Mouse (Mus musculus): ENCODE data around the gene Dvl1. TPM values are rescaled to one million over a fixed set of nuclear protein-coding genes. Genes with fewer than 3 reads are reported as not detected.

Dvl1 gene
- polyA plus RNA-seq, 1 experiment from 2014 or later = 10.6 TPM

- no peaks in the 10 kb centered on the region for H3K27me3 ChIP-seq
- peaks cover 93% of the 10 kb centered on the region for H3K36me3 ChIP-seq
- no peaks in the 10 kb centered on the region for H3K9me3 ChIP-seq
- H3K4me3 ChIP-seq = no peak overlapping the region
- ATAC-seq (replicated peaks) = no peak
- H3K9ac ChIP-seq (replicated peaks) = no peak overlapping the region
- no peak overlapping the region for H3K4me2 ChIP-seq (replicated peaks)
- WGBS = 56% methylated on average over 3 of the region's 3 CpGs
- peaks cover 4% of the 10 kb centered on the region; the same call in 1 of the 2 replicates for H3K4me1 ChIP-seq
- no peak overlapping the region for H3K27ac ChIP-seq (replicated peaks)
Measured at GRCm38 (mm10) chr4:155901205-155901604, 54.0 kb downstream of the Dvl1 start.

DNA sequence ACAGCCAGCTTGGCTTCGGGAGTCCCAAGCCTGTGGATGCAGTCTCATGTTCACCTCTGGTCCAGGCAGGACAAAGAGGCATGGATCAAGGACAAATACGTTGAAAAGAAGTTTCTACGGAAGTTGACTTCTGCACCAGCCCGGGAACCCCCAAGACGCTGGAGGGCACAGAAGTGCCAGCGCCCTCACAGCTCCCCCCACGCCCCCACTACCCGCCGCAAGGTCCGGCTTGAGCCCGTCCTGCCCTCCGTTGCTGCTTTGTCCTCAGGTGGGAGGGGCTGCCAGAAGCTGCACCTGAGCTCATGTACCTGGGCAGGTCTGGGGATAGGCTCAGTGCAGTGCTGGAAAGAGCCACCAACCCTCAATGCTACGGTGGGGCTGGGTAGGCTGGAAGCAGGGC is 56.0 kb downstream of the Dvl1 start:
- Histone ChIP-seq H3K9ac (replicated peaks) (no peak overlapping the region), H3K4me3 (no peak overlapping the region), H3K9me3 (no peaks in the 10 kb centered on the region), H3K27ac (replicated peaks) (no peak overlapping the region), H3K27me3 (no peaks in the 10 kb centered on the region), H3K4me1 (peaks cover 4% of the 10 kb centered on the region; the same call in 1 of the 2 replicates), H3K4me2 (replicated peaks) (no peak overlapping the region), H3K36me3 (peaks cover 86% of the 10 kb centered on the region)
- 95% methylated on average over 13 of the region's 13 CpGs for WGBS
- no peak for ATAC-seq (replicated peaks)

GRCm38 (mm10) chr4:155904318-155905102 is 57.3 kb downstream of the Dvl1 start:
- Histone ChIP-seq H3K36me3 (peaks cover 74% of the 10 kb centered on the region), H3K27ac (replicated peaks) (no peak overlapping the region), H3K9ac (replicated peaks) (no peak overlapping the region), H3K4me3 (no peak overlapping the region), H3K4me1 (peaks cover 4% of the 10 kb centered on the region; the same call in 1 of the 2 replicates), H3K27me3 (no peaks in the 10 kb centered on the region), H3K4me2 (replicated peaks) (no peak overlapping the region), H3K9me3 (no peaks in the 10 kb centered on the region)
- no peak for ATAC-seq (replicated peaks)
- 92% methylated on average over 13 of the region's 13 CpGs for WGBS

DNA sequence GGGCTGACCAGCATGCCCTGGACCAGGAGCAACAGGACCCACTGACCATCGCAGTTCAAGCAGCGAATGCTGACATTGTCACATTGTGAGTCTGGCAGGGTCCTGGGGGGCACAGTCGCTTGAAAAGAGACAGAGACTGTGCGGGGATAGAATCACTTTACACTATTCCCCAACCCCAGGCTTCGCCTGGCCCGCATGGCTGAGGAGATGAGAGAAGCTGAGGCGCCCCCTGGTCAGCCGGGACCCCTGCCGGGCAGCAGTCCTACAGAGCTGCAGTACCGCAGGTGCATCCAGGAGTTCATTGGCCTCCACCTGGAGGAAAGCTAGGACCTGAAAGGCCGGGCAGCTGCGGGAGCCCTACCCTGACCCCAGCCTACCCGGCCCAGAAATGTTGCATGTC is 58.4 kb downstream of the Dvl1 start:
- 90% methylated on average over 13 of the region's 13 CpGs for WGBS
- H3K9me3 ChIP-seq = no peaks in the 10 kb centered on the region
- H3K36me3 ChIP-seq = peaks cover 63% of the 10 kb centered on the region
- H3K27me3 ChIP-seq = no peaks in the 10 kb centered on the region
- no peak for ATAC-seq (replicated peaks)
- no peak overlapping the region for H3K4me2 ChIP-seq (replicated peaks)
- peaks cover 4% of the 10 kb centered on the region; the same call in 1 of the 2 replicates for H3K4me1 ChIP-seq
- H3K27ac ChIP-seq (replicated peaks) = no peak overlapping the region
- H3K9ac ChIP-seq (replicated peaks) = no peak overlapping the region
- H3K4me3 ChIP-seq = no peak overlapping the region

- H3K27me3 ChIP-seq = no peaks in the 10 kb centered on the region
- H3K27ac ChIP-seq (replicated peaks) = no peak overlapping the region
- ATAC-seq (replicated peaks) = no peak
- no peak overlapping the region for H3K9ac ChIP-seq (replicated peaks)
- peaks cover 1% of the 10 kb centered on the region; the same call in 1 of the 2 replicates for H3K4me1 ChIP-seq
- 88% methylated on average over 9 of the region's 9 CpGs for WGBS
- no peaks in the 10 kb centered on the region for H3K9me3 ChIP-seq
- no peak overlapping the region for H3K4me2 ChIP-seq (replicated peaks)
- H3K36me3 ChIP-seq = peaks cover 58% of the 10 kb centered on the region
- H3K4me3 ChIP-seq = no peak overlapping the region
Measured at GRCm38 (mm10) chr4:155906125-155906524, 58.9 kb downstream of the Dvl1 start.

- Histone ChIP-seq H3K9ac (replicated peaks) (no peak overlapping the region), H3K9me3 (no peaks in the 10 kb centered on the region), H3K4me1 (no peaks in the 10 kb centered on the region), H3K27me3 (no peaks in the 10 kb centered on the region), H3K27ac (replicated peaks) (no peak overlapping the region), H3K4me3 (no peak overlapping the region), H3K36me3 (peaks cover 49% of the 10 kb centered on the region), H3K4me2 (replicated peaks) (no peak overlapping the region)
- no peak for ATAC-seq (replicated peaks)
- WGBS = 89% methylated on average over 11 of the region's 11 CpGs
Measured at GRCm38 (mm10) chr4:155907003-155907402, 59.8 kb downstream of the Dvl1 start.

- ATAC-seq (replicated peaks) = 0 out of 2 replicates have a peak, but pooled peaks have one; percentile 15
- Histone ChIP-seq H3K27ac (replicated peaks) (no peak overlapping the region), H3K9ac (replicated peaks) (no peak overlapping the region), H3K36me3 (peaks cover 36% of the 10 kb centered on the region), H3K9me3 (no peaks in the 10 kb centered on the region), H3K4me3 (no peak overlapping the region), H3K27me3 (no peaks in the 10 kb centered on the region), H3K4me2 (replicated peaks) (no peak overlapping the region), H3K4me1 (no peaks in the 10 kb centered on the region)
- 83% methylated on average over 7 of the region's 7 CpGs for WGBS
Measured at GRCm38 (mm10) chr4:155908281-155908680, 61.1 kb downstream of the Dvl1 start.

GRCm38 (mm10) chr4:155908751-155909150 is 61.5 kb downstream of the Dvl1 start:
- Histone ChIP-seq H3K9me3 (no peaks in the 10 kb centered on the region), H3K9ac (replicated peaks) (no peak overlapping the region), H3K4me1 (no peaks in the 10 kb centered on the region), H3K27ac (replicated peaks) (no peak overlapping the region), H3K36me3 (peaks cover 31% of the 10 kb centered on the region), H3K27me3 (no peaks in the 10 kb centered on the region), H3K4me3 (no peak overlapping the region), H3K4me2 (replicated peaks) (no peak overlapping the region)
- peak; percentile 32; the same call in 1 of the 2 replicates for ATAC-seq (replicated peaks)
- WGBS = 91% methylated on average over 4 of the region's 4 CpGs

Other genes with a start within 250 kb of the Dvl1 start
- gene Slc35e2, start 246.0 kb upstream of the Dvl1 start, polyA plus RNA-seq (2015; fragmentation: Nextera tagmentation; extraction: Ambion mirVana) = 10.9 and 12.9 TPM in 2 replicates
- gene Cdk11b, start 222.5 kb upstream of the Dvl1 start, polyA plus RNA-seq (2015; fragmentation: Nextera tagmentation; extraction: Ambion mirVana) = 60.8 and 63.5 TPM in 2 replicates
- gene Gm10563, start 202.0 kb upstream of the Dvl1 start, polyA plus RNA-seq (2015; fragmentation: Nextera tagmentation; extraction: Ambion mirVana) = not detected in 2 replicates
- gene Mmp23, start 194.0 kb upstream of the Dvl1 start, polyA plus RNA-seq (2015; fragmentation: Nextera tagmentation; extraction: Ambion mirVana) = 2.3 and 2.6 TPM in 2 replicates
- 51.6 and 52.1 TPM in 2 replicates for gene Mib2, start 178.2 kb upstream of the Dvl1 start, polyA plus RNA-seq (2015; fragmentation: Nextera tagmentation; extraction: Ambion mirVana)
- 8.2 and 10.9 TPM in 2 replicates for gene Fndc10, start 153.1 kb upstream of the Dvl1 start, polyA plus RNA-seq (2015; fragmentation: Nextera tagmentation; extraction: Ambion mirVana)
- gene Ssu72, start 142.6 kb upstream of the Dvl1 start, polyA plus RNA-seq (2015; fragmentation: Nextera tagmentation; extraction: Ambion mirVana) = 144 and 146 TPM in 2 replicates
- gene Tmem240, start 112.6 kb upstream of the Dvl1 start, polyA plus RNA-seq (2015; fragmentation: Nextera tagmentation; extraction: Ambion mirVana) = 10.4 TPM in 2 replicates
- gene Atad3a, start 86.3 kb upstream of the Dvl1 start, polyA plus RNA-seq (2015; fragmentation: Nextera tagmentation; extraction: Ambion mirVana) = 91.0 TPM in 2 replicates
- 21.8 and 22.6 TPM in 2 replicates for gene Vwa1, start 72.7 kb upstream of the Dvl1 start, polyA plus RNA-seq (2015; fragmentation: Nextera tagmentation; extraction: Ambion mirVana)
- 0.29 and 0.60 TPM in 2 replicates for gene Tmem88b, start 61.5 kb upstream of the Dvl1 start, polyA plus RNA-seq (2015; fragmentation: Nextera tagmentation; extraction: Ambion mirVana)
- not detected in 2 replicates for gene Ankrd65, start 57.0 kb upstream of the Dvl1 start, polyA plus RNA-seq (2015; fragmentation: Nextera tagmentation; extraction: Ambion mirVana)
- gene Mrpl20, start 44.5 kb upstream of the Dvl1 start, polyA plus RNA-seq (2015; fragmentation: Nextera tagmentation; extraction: Ambion mirVana) = 228 and 244 TPM in 2 replicates
- 172 and 173 TPM in 2 replicates for gene Ccnl2, start 34.9 kb upstream of the Dvl1 start, polyA plus RNA-seq (2015; fragmentation: Nextera tagmentation; extraction: Ambion mirVana)
- gene Aurkaip1, start 16.1 kb upstream of the Dvl1 start, polyA plus RNA-seq (2015; fragmentation: Nextera tagmentation; extraction: Ambion mirVana) = 127 and 130 TPM in 2 replicates
- 15.0 and 19.0 TPM in 2 replicates for gene Mxra8, start 7.7 kb upstream of the Dvl1 start, polyA plus RNA-seq (2015; fragmentation: Nextera tagmentation; extraction: Ambion mirVana)
- gene Tas1r3, start 16.0 kb downstream of the Dvl1 start, polyA plus RNA-seq (2015; fragmentation: Nextera tagmentation; extraction: Ambion mirVana) = 0.64 and 0.73 TPM in 2 replicates
- 20.5 and 22.9 TPM in 2 replicates for gene Cptp, start 22.0 kb downstream of the Dvl1 start, polyA plus RNA-seq (2015; fragmentation: Nextera tagmentation; extraction: Ambion mirVana)
- 90.6 and 99.9 TPM in 2 replicates for gene Ints11, start 22.1 kb downstream of the Dvl1 start, polyA plus RNA-seq (2015; fragmentation: Nextera tagmentation; extraction: Ambion mirVana)
- gene Pusl1, start 44.4 kb downstream of the Dvl1 start, polyA plus RNA-seq (2015; fragmentation: Nextera tagmentation; extraction: Ambion mirVana) = 61.5 and 64.8 TPM in 2 replicates
- gene Acap3, start 44.4 kb downstream of the Dvl1 start, polyA plus RNA-seq (2015; fragmentation: Nextera tagmentation; extraction: Ambion mirVana) = 82.2 and 84.5 TPM in 2 replicates
- 123 and 127 TPM in 2 replicates for gene Ube2j2, start 96.4 kb downstream of the Dvl1 start, polyA plus RNA-seq (2015; fragmentation: Nextera tagmentation; extraction: Ambion mirVana)
- 7.4 and 9.0 TPM in 2 replicates for gene C1qtnf12, start 114.9 kb downstream of the Dvl1 start, polyA plus RNA-seq (2015; fragmentation: Nextera tagmentation; extraction: Ambion mirVana)
- gene B3galt6, start 145.2 kb downstream of the Dvl1 start, polyA plus RNA-seq (2015; fragmentation: Nextera tagmentation; extraction: Ambion mirVana) = 27.8 and 30.2 TPM in 2 replicates
- gene Sdf4, start 145.5 kb downstream of the Dvl1 start, polyA plus RNA-seq (2015; fragmentation: Nextera tagmentation; extraction: Ambion mirVana) = 114 and 117 TPM in 2 replicates
- gene Tnfrsf4, start 166.4 kb downstream of the Dvl1 start, polyA plus RNA-seq (2015; fragmentation: Nextera tagmentation; extraction: Ambion mirVana) = 0.83 and 0.95 TPM in 2 replicates
- gene Tnfrsf18, start 178.8 kb downstream of the Dvl1 start, polyA plus RNA-seq (2015; fragmentation: Nextera tagmentation; extraction: Ambion mirVana) = 0.66 and 1.5 TPM in 2 replicates
- gene Ttll10, start 212.0 kb downstream of the Dvl1 start, polyA plus RNA-seq (2015; fragmentation: Nextera tagmentation; extraction: Ambion mirVana) = not detected in 2 replicates